Mouse (Mus musculus) liver, postnatal 0 days (tissue): Measurements from ENCODE around the gene Clmn.

Source experiments
- CTCF ChIP-seq: sonication (generic); IDR thresholded peaks from 2 replicates; pipeline ENCODE4 v1.5.1; 2016; ENCODE audit warnings: antibody characterized with exemption, low read depth
- EP300 ChIP-seq: IDR thresholded peaks from 2 replicates; pipeline ENCODE4 v1.6.1; 2016; ENCODE audit warnings: antibody characterized with exemption, low read depth, mild to moderate bottlenecking

- TF ChIP-seq CTCF (no peak), EP300 (no peak)
Measured at GRCm38 (mm10) chr12:104845707-104846106, 19.2 kb downstream of the Clmn start.
